ENCODE assay signal across 22 mouse cellular contexts in genomic region chr13:36467849-36468248, GRCm38 (mm10).
"Had no signal": no experiment of that assay in that cellular context is flagged by ENCODE, and none has a peak within 500 bp of the region (broad histone marks: within the 10 kb centered on the region; RNA-seq: fewer than 3 reads in every experiment).

No protein-coding gene starts in this region.

- DNase-seq: gastrocnemius, postnatal 10 days; gastrocnemius, postnatal 25 days; heart, adult 18-20 months; heart, postnatal 10 days; heart, postnatal 4 days; kidney, adult 18-20 months; kidney, adult 8-10 months; kidney, postnatal 10 days; kidney, postnatal 25 days; kidney, postnatal 4 days; left cerebral cortex, postnatal 4 days had no signal

- H3K27ac ChIP-seq: heart, embryonic 10.5 days; hindbrain, embryonic 10.5 days; hindbrain, embryonic 12.5 days; hindbrain, embryonic 14.5 days; intestine, embryonic 15.5 days; layer of hippocampus, adult 2 months; limb, embryonic 12.5 days; limb, embryonic 15.5 days; liver, embryonic 12.5 days; liver, embryonic 14.5 days had no signal

- H3K36me3 ChIP-seq: heart, embryonic 10.5 days; heart, embryonic 12.5 days; hindbrain, embryonic 10.5 days; hindbrain, embryonic 12.5 days; intestine, embryonic 15.5 days; limb, embryonic 12.5 days; limb, embryonic 15.5 days; liver, embryonic 12.5 days had no signal

- H3K4me3 ChIP-seq: heart, embryonic 10.5 days; heart, embryonic 12.5 days; hindbrain, embryonic 10.5 days; hindbrain, embryonic 12.5 days; intestine, embryonic 15.5 days; layer of hippocampus, adult 2 months; limb, embryonic 12.5 days; limb, embryonic 15.5 days; liver, embryonic 12.5 days had no signal

- H3K9ac ChIP-seq: heart, embryonic 12.5 days; hindbrain, embryonic 12.5 days; hindbrain, embryonic 14.5 days; intestine, embryonic 15.5 days; limb, embryonic 12.5 days; limb, embryonic 15.5 days; liver, embryonic 12.5 days; liver, embryonic 14.5 days had no signal

- H3K4me1 ChIP-seq: hindbrain, embryonic 10.5 days; intestine, embryonic 15.5 days; limb, embryonic 12.5 days; limb, embryonic 15.5 days; liver, embryonic 12.5 days had no signal

- H3K27me3 ChIP-seq: heart, embryonic 12.5 days; hindbrain, embryonic 12.5 days; intestine, embryonic 15.5 days; limb, embryonic 12.5 days; limb, embryonic 15.5 days; liver, embryonic 12.5 days had no signal
